Mouse (Mus musculus) spleen, adult 10 weeks (tissue): ENCODE measurements around the gene Smok3b. TPM values are rescaled to one million over a fixed set of nuclear protein-coding genes. Genes with fewer than 3 reads are reported as not detected.

Source experiments
- polyA plus RNA-seq: library from polyadenylated mRNA; stranded (reverse); fragments of 350-450 nt; fragmentation: Illumina TruSeq; extraction: RNeasy Lipid Tissue Mini Kit (QIAGEN cat#74804); gene quantifications from one replicate; pipeline ENCODE4 v1.2.3, GENCODE M21; 2015; ENCODE audit warnings: low replicate concordance; ENCODE audit not compliant: insufficient read depth

Smok3b gene
- polyA plus RNA-seq: not detected

GRCm38 (mm10) chr5:138020961-138021479 is at the start of gene Smok3b, which contains the start of gene Smok3a:
Gene Smok3b (plus strand): TSS chr5:138021429.
Gene Smok3a (plus strand): TSS chr5:138021261.

GRCm38 (mm10) chr5:137981300-137981699 is 39.9 kb upstream of the Smok3b start, which contains the start of gene Azgp1:
Gene Azgp1 (plus strand): TSS chr5:137981520.

GRCm38 (mm10) chr5:138052894-138053293 is 31.7 kb downstream of the Smok3b start, which contains the start of gene Smok3c:
Gene Smok3c (plus strand): TSS chr5:138053194.

GRCm38 (mm10) chr5:138084996-138085395 is 63.8 kb downstream of the Smok3b start, which contains the start of gene Zkscan1:
Gene Zkscan1 (plus strand): TSS chr5:138085084.

Other genes starting within 250 kb of the Smok3b start
- 5.9 TPM for gene Ppp1r35, start 242.6 kb upstream of the Smok3b start, polyA plus RNA-seq
- gene Mepce, start 233.8 kb upstream of the Smok3b start, polyA plus RNA-seq: 37.2 TPM
- gene Zcwpw1, start 233.6 kb upstream of the Smok3b start, polyA plus RNA-seq: 34.2 TPM
- gene Pilra, start 185.1 kb upstream of the Smok3b start, polyA plus RNA-seq: 50.0 TPM
- gene Pilrb1, start 163.3 kb upstream of the Smok3b start, polyA plus RNA-seq: 59.4 TPM
- 53.7 TPM for gene Pilrb2, start 149.6 kb upstream of the Smok3b start, polyA plus RNA-seq
- gene Cyp3a13, start 99.8 kb upstream of the Smok3b start, polyA plus RNA-seq: not detected
- not detected for gene Gjc3, start 58.3 kb upstream of the Smok3b start, polyA plus RNA-seq
- not detected for gene Azgp1, start 39.9 kb upstream of the Smok3b start, polyA plus RNA-seq
- not detected for gene Smok3a, start 168 bp upstream of the Smok3b start, polyA plus RNA-seq
- gene Smok3c, start 31.8 kb downstream of the Smok3b start, polyA plus RNA-seq: not detected
- 13.1 TPM for gene Zkscan1, start 63.7 kb downstream of the Smok3b start, polyA plus RNA-seq
- gene Zscan21, start 95.5 kb downstream of the Smok3b start, polyA plus RNA-seq: 19.8 TPM
- gene Zfp113, start 134.3 kb downstream of the Smok3b start, polyA plus RNA-seq: 13.6 TPM
- 87.2 TPM for gene Cops6, start 139.6 kb downstream of the Smok3b start, polyA plus RNA-seq
- gene Ap4m1, start 150.6 kb downstream of the Smok3b start, polyA plus RNA-seq: 27.2 TPM
- gene Mcm7, start 151.0 kb downstream of the Smok3b start, polyA plus RNA-seq: 78.9 TPM
- gene Taf6, start 166.0 kb downstream of the Smok3b start, polyA plus RNA-seq: 25.7 TPM
- gene Cnpy4, start 166.1 kb downstream of the Smok3b start, polyA plus RNA-seq: 29.8 TPM
- gene Mblac1, start 172.9 kb downstream of the Smok3b start, polyA plus RNA-seq: 1.4 TPM
- gene Nxpe5, start 204.5 kb downstream of the Smok3b start, polyA plus RNA-seq: 2.1 TPM
- gene Lamtor4, start 234.1 kb downstream of the Smok3b start, polyA plus RNA-seq: 18.6 TPM
- gene BC037034, start 242.6 kb downstream of the Smok3b start, polyA plus RNA-seq: 30.6 TPM